Mouse (Mus musculus) neural tube, embryonic 13.5 days (tissue): ENCODE results near the gene Notch4. TPM values are rescaled to one million over a fixed set of nuclear protein-coding genes. Genes with fewer than 3 reads are reported as not detected.
"Not testable (repeated sequence)": the region's sequence is repeated elsewhere in the genome, so short reads cannot be mapped to it uniquely, and the experiment has no call there.

ENCODE experiments used
- ATAC-seq: fragments of 200-750 bp; cut with Nextera tagmentation; 2 replicates; pipeline ENCODE4 v1.8.0; 2017; ENCODE audit warnings: low read depth, mild to moderate bottlenecking, moderate TSS enrichment, moderate library complexity
- H3K27ac ChIP-seq: fragments of 300-500 bp; sonication (generic); replicated peaks from 2 replicates; pipeline ENCODE4 v1.5.1; 2015; ENCODE audit warnings: moderate library complexity, mild to moderate bottlenecking, inconsistent platforms
- H3K27me3 ChIP-seq: fragments of 300-500 bp; sonication (generic); 2 replicates; pipeline ENCODE4 v1.6.1; 2015; ENCODE audit warnings: mild to moderate bottlenecking, inconsistent platforms
- H3K36me3 ChIP-seq: fragments of 300-500 bp; sonication (generic); 2 replicates; pipeline ENCODE4 v1.6.1; 2015; ENCODE audit warnings: mild to moderate bottlenecking, inconsistent platforms
- H3K4me1 ChIP-seq: fragments of 300-500 bp; sonication (generic); replicated peaks from 2 replicates; pipeline ENCODE4 v1.6.1; 2015; ENCODE audit warnings: inconsistent platforms
- H3K4me2 ChIP-seq: fragments of 300-500 bp; sonication (generic); 2 replicates; pipeline ENCODE4 v1.6.1; 2015; ENCODE audit warnings: inconsistent platforms, mild to moderate bottlenecking, moderate library complexity
- H3K4me3 ChIP-seq: fragments of 300-500 bp; sonication (generic); 2 replicates; pipeline ENCODE4 v1.5.1; 2015; ENCODE audit warnings: mild to moderate bottlenecking, inconsistent platforms
- H3K9ac ChIP-seq: fragments of 300-500 bp; sonication (generic); 2 replicates; pipeline ENCODE4 v1.6.1; 2015; ENCODE audit warnings: moderate library complexity, mild to moderate bottlenecking, inconsistent platforms
- H3K9me3 ChIP-seq: fragments of 300-500 bp; sonication (generic); 2 replicates; pipeline ENCODE4 v1.6.1; 2016; ENCODE audit warnings: inconsistent platforms
- WGBS: fragments of 180-500 bp; shearing (Covaris S2); methylation state at CpG from one replicate; pipeline ENCODE4 v1.1.7; 2015; 5-methylcytosine and 5-hydroxymethylcytosine counted together
- polyA plus RNA-seq: library from polyadenylated mRNA; unstranded; fragments of >200 nt; fragmentation: Nextera tagmentation; extraction: Ambion mirVana; gene quantifications from 2 replicates; pipeline ENCODE4 v1.2.1, GENCODE M21; 2015

Notch4 gene
- polyA plus RNA-seq, result 5.4 and 9.5 TPM in 2 replicates

DNA sequence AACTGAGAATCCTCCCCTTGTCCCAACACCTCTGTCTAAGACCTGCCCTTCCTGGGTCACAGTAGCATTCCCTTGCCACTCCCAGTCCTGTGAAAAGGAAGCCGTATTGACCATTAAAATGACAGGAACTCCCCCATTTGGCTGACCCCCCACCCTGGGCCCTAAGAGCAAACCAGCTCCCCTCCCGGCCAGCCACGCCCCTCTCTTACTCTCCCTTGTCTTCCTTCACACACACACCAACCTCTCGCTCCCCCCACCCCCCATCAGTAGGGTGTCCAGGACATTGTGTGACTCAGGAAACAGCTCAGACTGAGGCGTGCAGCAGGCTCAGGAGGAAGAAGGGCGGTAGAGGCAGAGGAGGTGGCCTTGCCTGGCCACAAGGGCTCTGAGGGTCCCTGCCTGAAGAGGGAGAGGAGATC, at the start of gene Notch4:
Notch4 (plus strand) TSS at position 266 of the 419 bp plus-strand sequence.
- Histone ChIP-seq H3K4me3 (0 out of 2 replicates have a peak within 1 kb of the TSS, but pooled peaks have one; percentile 2), H3K4me2 (peak within 1 kb of the TSS; percentile 26), H3K4me1 (peaks cover 8% of the 10 kb centered on the region), H3K27ac (peak within 1 kb of the TSS; percentile 69), H3K27me3 (no peaks in the 10 kb centered on the region), H3K36me3 (no peaks in the 10 kb centered on the region), H3K9ac (peak within 1 kb of the TSS; percentile 41; the same call in 1 of the 2 replicates), H3K9me3 (no peaks in the 10 kb centered on the region)
- no peak for ATAC-seq
- 5% methylated on average over 6 of the region's 6 CpGs for WGBS

DNA sequence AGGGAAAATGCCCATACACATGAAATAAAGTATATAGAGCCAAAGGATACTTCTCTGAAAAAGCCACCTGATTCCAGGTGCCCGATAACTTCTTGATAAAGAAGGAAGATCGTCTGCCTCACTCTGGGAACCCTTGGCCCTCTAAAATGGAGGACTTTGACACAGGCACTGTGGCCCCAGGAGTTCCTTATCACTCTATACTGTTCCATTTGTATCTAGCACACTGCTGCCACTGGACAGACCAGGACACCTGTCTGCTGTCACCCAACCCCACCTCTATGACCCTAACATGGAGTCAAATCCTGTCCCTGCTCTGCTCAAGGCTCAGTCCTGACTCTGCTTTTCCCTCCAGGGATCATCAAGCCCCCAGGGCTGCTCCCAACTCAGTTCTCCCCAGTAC, 47.6 kb upstream of the Notch4 start:
- H3K27me3 ChIP-seq, result no peaks in the 10 kb centered on the region
- H3K9ac ChIP-seq, result no peak overlapping the region
- no peak overlapping the region for H3K4me2 ChIP-seq
- ATAC-seq, result no peak
- WGBS, result 84% methylated on average over 2 of the region's 2 CpGs
- H3K9me3 ChIP-seq, result no peaks in the 10 kb centered on the region
- H3K4me1 ChIP-seq, result no peaks in the 10 kb centered on the region
- H3K4me3 ChIP-seq, result no peak overlapping the region
- H3K36me3 ChIP-seq, result no peaks in the 10 kb centered on the region
- H3K27ac ChIP-seq, result no peak overlapping the region

DNA sequence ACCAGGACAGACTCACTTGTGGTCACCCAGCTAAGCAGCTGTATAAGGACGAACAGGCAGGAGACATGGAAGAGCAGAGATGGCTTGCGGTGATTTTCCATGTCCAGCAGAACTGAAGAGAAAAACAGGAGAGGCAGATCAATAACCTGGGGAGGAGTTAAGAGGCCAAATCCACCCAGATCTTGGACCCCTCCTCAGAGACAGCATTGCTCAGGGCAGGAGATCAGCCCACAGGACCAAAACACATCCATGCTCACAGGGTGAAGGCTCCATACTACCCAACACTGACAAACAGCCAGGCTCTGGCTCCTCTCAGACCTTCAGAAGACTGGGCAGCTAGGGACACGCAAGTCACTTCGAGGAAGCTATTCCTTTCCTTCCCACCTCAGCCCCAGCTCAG, 46.8 kb upstream of the Notch4 start, which contains the start of gene Btnl6:
Btnl6 (minus strand) TSS at position 101 of the 400 bp plus-strand sequence.
- Histone ChIP-seq H3K9ac (no peak within 1 kb of the TSS), H3K4me2 (no peak within 1 kb of the TSS), H3K27ac (no peak within 1 kb of the TSS), H3K27me3 (no peaks in the 10 kb centered on the region), H3K9me3 (0 out of 2 replicates have a peak, but pooled peaks cover 3% of the 10 kb centered on the region), H3K4me1 (no peaks in the 10 kb centered on the region), H3K36me3 (no peaks in the 10 kb centered on the region), H3K4me3 (no peak within 1 kb of the TSS)
- no peak for ATAC-seq
- WGBS, result 92% methylated on average over 4 of the region's 4 CpGs

DNA sequence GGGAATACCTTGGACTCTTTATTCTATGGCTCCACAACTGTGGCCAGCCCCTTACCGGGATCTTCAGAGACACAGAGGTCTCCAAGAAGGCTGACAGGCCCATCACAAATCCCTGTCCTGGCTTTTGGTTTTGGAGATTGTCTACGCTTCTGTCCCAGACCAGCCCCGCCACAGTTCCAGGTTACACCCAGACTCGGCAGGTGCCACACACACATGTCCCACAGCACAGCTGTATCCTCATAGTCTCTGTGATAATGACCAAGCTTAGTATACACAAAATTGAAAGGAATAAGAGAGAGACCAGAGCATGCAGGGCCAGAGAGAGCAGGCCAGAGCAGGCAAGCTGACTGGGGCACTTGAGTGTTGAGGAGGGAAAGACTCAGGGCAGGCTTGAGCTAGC, 46.3 kb upstream of the Notch4 start:
- no peak for ATAC-seq
- no peak overlapping the region for H3K4me3 ChIP-seq
- no peak overlapping the region for H3K27ac ChIP-seq
- H3K27me3 ChIP-seq, result no peaks in the 10 kb centered on the region
- no peak overlapping the region for H3K9ac ChIP-seq
- H3K4me2 ChIP-seq, result no peak overlapping the region
- 86% methylated on average over 4 of the region's 4 CpGs for WGBS
- no peaks in the 10 kb centered on the region for H3K4me1 ChIP-seq
- H3K9me3 ChIP-seq, result 0 out of 2 replicates have a peak, but pooled peaks cover 3% of the 10 kb centered on the region
- no peaks in the 10 kb centered on the region for H3K36me3 ChIP-seq

DNA sequence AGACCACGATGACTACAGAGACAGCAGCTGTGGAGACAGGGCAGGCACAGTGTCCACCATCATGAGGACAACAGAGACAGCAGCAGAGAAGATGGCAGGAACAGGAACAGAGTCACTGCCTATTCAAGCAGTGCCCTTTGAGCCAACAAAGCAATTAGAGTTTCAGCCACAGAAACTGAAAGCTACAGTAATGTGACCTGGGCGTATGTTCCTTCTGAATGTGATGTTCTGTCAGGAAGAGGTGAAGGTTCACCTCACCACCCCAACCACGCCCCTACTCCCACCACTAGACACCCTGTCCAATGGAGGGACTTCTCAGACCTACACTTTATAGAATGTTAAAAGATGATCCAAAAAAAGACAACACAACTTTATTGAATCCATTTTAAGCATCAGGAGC, 45.5 kb upstream of the Notch4 start:
- not testable (repeated sequence) for H3K27me3 ChIP-seq, H3K27ac ChIP-seq, H3K9ac ChIP-seq, H3K4me3 ChIP-seq, H3K36me3 ChIP-seq, H3K9me3 ChIP-seq, H3K4me2 ChIP-seq, H3K4me1 ChIP-seq, ATAC-seq
- WGBS, result 75% methylated on average over 3 of the region's 3 CpGs

DNA sequence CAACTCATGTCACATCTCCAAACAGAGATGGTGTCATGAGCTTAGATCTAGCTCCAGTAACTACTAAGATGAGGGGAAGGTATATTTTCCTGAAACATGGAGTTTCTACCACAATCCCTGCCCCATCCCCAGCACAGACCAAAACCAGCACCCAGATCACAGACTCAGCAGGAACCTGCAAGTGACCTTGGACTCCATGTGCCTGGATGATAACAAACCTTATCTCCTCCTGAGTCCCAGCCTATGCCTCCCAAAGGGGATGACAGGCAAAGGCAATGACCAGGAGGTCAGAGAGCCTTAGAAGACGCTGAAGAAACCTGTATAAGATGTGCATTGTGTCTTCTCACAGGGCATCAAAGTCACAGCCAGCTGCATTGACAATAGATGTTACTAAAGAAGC, 45.1 kb upstream of the Notch4 start:
- no peak overlapping the region for H3K4me3 ChIP-seq
- H3K9me3 ChIP-seq, result 0 out of 2 replicates have a peak, but pooled peaks cover 3% of the 10 kb centered on the region
- no peak for ATAC-seq
- no peaks in the 10 kb centered on the region for H3K36me3 ChIP-seq
- no peak overlapping the region for H3K4me2 ChIP-seq
- H3K27ac ChIP-seq, result no peak overlapping the region
- 63% methylated on average over 1 of the region's 1 CpGs for WGBS
- no peak overlapping the region for H3K9ac ChIP-seq
- H3K27me3 ChIP-seq, result no peaks in the 10 kb centered on the region
- H3K4me1 ChIP-seq, result no peaks in the 10 kb centered on the region

DNA sequence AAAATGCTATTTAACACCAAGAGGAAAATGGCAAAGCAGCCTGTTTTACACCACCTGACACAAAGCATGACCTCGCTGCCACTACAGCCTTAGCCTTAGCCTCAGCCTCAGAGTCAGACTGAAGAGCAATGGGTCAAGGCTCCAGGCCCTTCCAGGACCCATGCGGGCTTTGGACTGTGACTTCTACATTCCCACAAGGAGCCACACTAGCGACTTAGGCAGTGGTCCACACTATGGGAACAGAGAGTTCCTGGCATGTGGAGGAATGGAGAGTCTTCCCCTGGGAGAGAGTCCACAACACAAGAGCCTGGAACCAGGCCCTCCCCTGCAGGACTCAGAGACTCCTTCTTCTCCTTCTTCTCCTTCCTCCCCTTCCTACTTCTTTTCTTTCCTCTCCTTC, 31.4 kb upstream of the Notch4 start:
- Histone ChIP-seq H3K4me3 (no peak overlapping the region), H3K27ac (no peak overlapping the region), H3K4me2 (no peak overlapping the region), H3K4me1 (no peaks in the 10 kb centered on the region), H3K9ac (no peak overlapping the region), H3K27me3 (no peaks in the 10 kb centered on the region), H3K36me3 (no peaks in the 10 kb centered on the region), H3K9me3 (no peaks in the 10 kb centered on the region)
- WGBS, result 79% methylated on average over 3 of the region's 3 CpGs
- ATAC-seq, result no peak

DNA sequence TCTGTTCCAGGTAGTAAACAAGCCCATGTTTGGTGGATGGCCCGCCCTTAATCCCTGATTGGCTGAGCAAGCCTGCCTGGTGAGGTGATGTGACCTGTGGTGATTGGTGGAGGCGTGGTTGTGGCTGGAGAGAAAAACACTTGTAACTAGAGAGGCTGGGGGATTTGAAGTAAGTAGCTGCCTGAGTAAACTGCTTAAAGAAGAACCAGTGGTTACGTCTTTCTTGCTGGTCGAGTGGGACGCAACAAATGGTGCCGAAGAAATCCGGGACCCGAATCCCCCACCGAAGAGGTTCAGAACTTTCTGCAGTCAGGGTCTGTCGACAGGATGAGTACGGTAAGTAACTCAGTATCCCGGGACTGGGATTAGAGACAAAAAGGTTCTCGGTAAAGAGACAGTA, 20.5 kb upstream of the Notch4 start:
- H3K36me3 ChIP-seq, H3K9me3 ChIP-seq, H3K4me1 ChIP-seq, H3K9ac ChIP-seq, H3K27ac ChIP-seq, H3K4me3 ChIP-seq, H3K4me2 ChIP-seq, H3K27me3 ChIP-seq, ATAC-seq: not testable (repeated sequence)
- WGBS, result 96% methylated on average over 13 of the region's 13 CpGs

DNA sequence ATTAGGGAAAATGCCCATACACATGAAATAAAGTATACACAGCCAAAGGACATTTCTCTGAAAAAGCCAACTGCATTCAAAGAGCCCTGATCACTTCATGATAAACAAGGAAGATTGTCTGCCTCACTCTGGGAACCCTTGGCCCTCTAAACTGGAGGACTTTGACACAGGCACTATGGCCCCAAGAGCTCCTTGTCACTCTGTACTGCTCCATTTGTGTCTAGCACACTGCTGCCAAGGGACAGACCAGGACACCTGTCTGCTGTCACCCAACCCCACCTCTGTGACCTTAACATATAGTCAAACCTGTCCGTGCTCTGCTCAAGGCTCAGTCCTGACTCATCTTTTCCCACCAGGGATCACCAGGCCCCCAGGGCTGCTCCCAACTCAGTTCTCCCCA, 17.3 kb upstream of the Notch4 start:
- no peak for ATAC-seq
- no peaks in the 10 kb centered on the region for H3K36me3 ChIP-seq
- 100% methylated on average over 1 of the region's 1 CpGs for WGBS

DNA sequence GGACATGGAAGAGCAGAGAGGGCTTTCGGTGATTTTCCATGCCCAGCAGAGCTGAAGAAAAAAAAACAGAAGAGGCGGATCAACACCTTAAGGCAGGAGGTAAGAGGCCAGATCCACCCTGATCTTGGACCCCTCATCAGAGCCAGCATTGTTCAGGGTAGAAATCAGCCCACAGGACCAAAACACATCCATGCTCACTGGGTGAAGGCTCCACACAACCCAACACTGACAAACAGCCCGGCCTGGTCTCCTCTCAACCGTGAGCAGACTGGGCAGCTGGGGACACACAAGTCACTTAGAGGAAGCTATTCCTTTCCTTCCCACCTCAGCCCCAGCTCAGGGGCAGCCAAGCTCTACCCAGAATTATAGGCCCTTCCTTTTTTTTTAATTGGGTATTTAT, 16.5 kb upstream of the Notch4 start:
- H3K9me3 ChIP-seq, result no peaks in the 10 kb centered on the region
- H3K4me3 ChIP-seq, result no peak overlapping the region
- no peak for ATAC-seq
- no peak overlapping the region for H3K4me2 ChIP-seq
- H3K27ac ChIP-seq, result no peak overlapping the region
- no peaks in the 10 kb centered on the region for H3K4me1 ChIP-seq
- 90% methylated on average over 4 of the region's 4 CpGs for WGBS
- no peak overlapping the region for H3K9ac ChIP-seq
- no peaks in the 10 kb centered on the region for H3K36me3 ChIP-seq
- H3K27me3 ChIP-seq, result no peaks in the 10 kb centered on the region

More for the DNA sequence above, 17.3 kb upstream of the Notch4 start:
- no peak overlapping the region for H3K27ac ChIP-seq
- no peaks in the 10 kb centered on the region for H3K9me3 ChIP-seq
- no peaks in the 10 kb centered on the region for H3K27me3 ChIP-seq
- no peak overlapping the region for H3K4me2 ChIP-seq
- H3K9ac ChIP-seq, result no peak overlapping the region
- H3K4me3 ChIP-seq, result no peak overlapping the region
- H3K4me1 ChIP-seq, result no peaks in the 10 kb centered on the region

DNA sequence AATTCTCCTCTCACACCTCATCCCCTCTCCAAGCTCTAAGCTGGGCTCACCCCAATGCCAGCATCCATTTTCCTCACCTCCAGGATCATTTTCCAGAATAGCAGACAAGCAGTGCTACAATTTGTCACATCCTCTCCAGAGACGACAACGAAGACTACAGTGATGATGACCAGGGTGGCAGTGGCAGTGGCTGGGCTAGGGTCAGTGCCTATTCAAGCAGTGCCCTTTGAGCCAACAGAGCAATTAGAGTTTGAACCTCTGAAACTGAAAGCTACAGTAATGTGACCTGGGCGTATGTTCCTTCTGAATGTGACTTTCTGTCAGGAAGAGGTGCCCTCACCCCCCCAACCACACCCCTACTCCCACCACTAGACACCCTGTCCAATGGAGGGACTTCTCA, 14.9 kb upstream of the Notch4 start:
- H3K4me3 ChIP-seq, result no peak overlapping the region
- no peak for ATAC-seq
- no peaks in the 10 kb centered on the region for H3K36me3 ChIP-seq
- no peak overlapping the region for H3K27ac ChIP-seq
- H3K9ac ChIP-seq, result no peak overlapping the region
- no peaks in the 10 kb centered on the region for H3K27me3 ChIP-seq
- H3K4me1 ChIP-seq, result no peaks in the 10 kb centered on the region
- WGBS, result 86% methylated on average over 3 of the region's 3 CpGs
- no peak overlapping the region for H3K4me2 ChIP-seq
- no peaks in the 10 kb centered on the region for H3K9me3 ChIP-seq

DNA sequence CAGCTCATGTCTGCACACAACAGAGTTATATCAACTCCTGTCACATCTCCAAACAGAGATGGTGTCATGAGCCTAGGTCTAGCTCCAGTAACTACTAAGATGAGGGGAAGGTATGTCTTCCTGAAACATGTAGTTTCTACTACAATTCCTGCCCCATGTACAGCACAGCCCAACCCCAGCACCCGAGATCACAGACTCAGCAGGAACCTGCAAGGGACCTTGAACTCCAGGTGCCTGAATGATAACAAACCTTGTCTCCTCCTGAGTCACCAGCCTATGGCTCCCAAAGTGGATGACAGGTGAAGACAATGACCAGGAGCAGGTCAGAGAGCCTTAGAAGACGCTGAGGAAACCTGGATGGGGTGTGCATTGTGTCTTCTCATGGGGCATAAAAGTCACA, 14.2 kb upstream of the Notch4 start:
- no peaks in the 10 kb centered on the region for H3K36me3 ChIP-seq

DNA sequence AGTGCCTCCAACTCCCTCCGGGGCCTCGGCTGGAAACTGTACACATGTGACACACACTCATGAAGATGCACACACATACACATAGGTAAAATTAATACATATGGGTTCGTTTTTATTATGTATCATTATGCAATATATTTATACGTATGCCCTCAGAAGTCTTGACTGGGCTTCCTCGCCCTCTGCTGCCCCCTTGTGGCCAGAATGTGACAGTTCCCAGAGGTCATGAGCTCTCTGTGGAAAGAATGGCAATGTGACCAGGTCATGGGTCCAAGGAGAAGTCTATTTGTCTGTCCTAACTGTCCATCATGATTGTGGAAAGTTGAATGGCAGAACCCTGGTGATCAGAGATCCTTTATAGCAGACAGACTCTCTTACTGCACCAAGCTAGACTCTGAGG, 8.6 kb upstream of the Notch4 start:
- WGBS, result 24% methylated on average over 5 of the region's 5 CpGs
- H3K9ac ChIP-seq, result no peak overlapping the region

More for the DNA sequence above, 14.2 kb upstream of the Notch4 start:
- Histone ChIP-seq H3K4me1 (no peaks in the 10 kb centered on the region), H3K9ac (no peak overlapping the region), H3K27me3 (no peaks in the 10 kb centered on the region), H3K9me3 (no peaks in the 10 kb centered on the region), H3K27ac (no peak overlapping the region), H3K4me3 (no peak overlapping the region), H3K4me2 (no peak overlapping the region)
- WGBS, result 87% methylated on average over 2 of the region's 2 CpGs
- ATAC-seq, result no peak

More for the DNA sequence above, 8.6 kb upstream of the Notch4 start:
- no peak for ATAC-seq
- Histone ChIP-seq H3K9me3 (no peaks in the 10 kb centered on the region), H3K4me2 (no peak overlapping the region), H3K4me3 (no peak overlapping the region), H3K27me3 (no peaks in the 10 kb centered on the region), H3K27ac (no peak overlapping the region), H3K4me1 (no peaks in the 10 kb centered on the region), H3K36me3 (no peaks in the 10 kb centered on the region)
